Mouse (Mus musculus) CD4-positive helper T cell, adult 2 months (primary cell): ENCODE measurements around the gene Vps50.
"Not testable (repeated sequence)": the region's sequence is repeated elsewhere in the genome, so short reads cannot be mapped to it uniquely, and the experiment has no call there.

Source experiments
- DNase-seq: peaks from one replicate; pipeline ENCODE4 v3.0.0-alpha.2; 2012; ENCODE audit warnings: low read depth, missing footprints, low spot score

Gene Vps50

GRCm38 (mm10) chr6:3536048-3536447 lies 37.9 kb downstream of the Vps50 start:
- DNase-seq = no peak

GRCm38 (mm10) chr6:3539470-3539869 lies 41.3 kb downstream of the Vps50 start:
- no peak for DNase-seq

- no peak for DNase-seq
Measured at GRCm38 (mm10) chr6:3543862-3544261, 45.7 kb downstream of the Vps50 start.

GRCm38 (mm10) chr6:3544970-3545369 lies 46.8 kb downstream of the Vps50 start:
- no peak for DNase-seq

GRCm38 (mm10) chr6:3548959-3549358 lies 50.8 kb downstream of the Vps50 start:
- DNase-seq = no peak

GRCm38 (mm10) chr6:3549992-3550391 lies 51.8 kb downstream of the Vps50 start:
- no peak for DNase-seq

GRCm38 (mm10) chr6:3552681-3553080 lies 54.5 kb downstream of the Vps50 start:
- not testable (repeated sequence) for DNase-seq

GRCm38 (mm10) chr6:3557177-3557576 lies 59.0 kb downstream of the Vps50 start:
- no peak for DNase-seq

GRCm38 (mm10) chr6:3560009-3560408 lies 61.8 kb downstream of the Vps50 start:
- no peak for DNase-seq

- no peak for DNase-seq
Measured at GRCm38 (mm10) chr6:3562301-3562700, 64.1 kb downstream of the Vps50 start.

GRCm38 (mm10) chr6:3564118-3564517 lies 65.9 kb downstream of the Vps50 start:
- not testable (repeated sequence) for DNase-seq

- DNase-seq = no peak
Measured at GRCm38 (mm10) chr6:3565005-3565404, 66.8 kb downstream of the Vps50 start.

- no peak for DNase-seq
Measured at GRCm38 (mm10) chr6:3565667-3566066, 67.5 kb downstream of the Vps50 start.

- DNase-seq = no peak
Measured at GRCm38 (mm10) chr6:3567071-3567610, 69.0 kb downstream of the Vps50 start.

GRCm38 (mm10) chr6:3572221-3572815 lies 74.1 kb downstream of the Vps50 start:
- no peak for DNase-seq

- no peak for DNase-seq
Measured at GRCm38 (mm10) chr6:3573787-3574186, 75.6 kb downstream of the Vps50 start.

- DNase-seq = no peak
Measured at GRCm38 (mm10) chr6:3585402-3585801, 87.2 kb downstream of the Vps50 start.

GRCm38 (mm10) chr6:3590289-3590904 lies 92.2 kb downstream of the Vps50 start:
- no peak for DNase-seq

- no peak for DNase-seq
Measured at GRCm38 (mm10) chr6:3594246-3594645, 96.1 kb downstream of the Vps50 start.

- DNase-seq = no peak
Measured at GRCm38 (mm10) chr6:3612827-3613226, 114.6 kb downstream of the Vps50 start.

GRCm38 (mm10) chr6:3620428-3621387 lies 122.5 kb downstream of the Vps50 start:
- DNase-seq = peak; percentile 18
